Mouse (Mus musculus) splenic B cell, adult 2 months (primary cell): ENCODE data around the gene Insl6.

Source experiments
- DNase-seq: peaks from one replicate; pipeline ENCODE4 v3.0.0-alpha.2; 2011; ENCODE audit warnings: low read depth, low spot score
- H3K27me3 ChIP-seq: 2 replicates; pipeline ENCODE4 v1.6.1; 2012; ENCODE audit warnings: mild to moderate bottlenecking, low read length, moderate library complexity, mixed read lengths; ENCODE audit not compliant: control insufficient read depth, poor library complexity, insufficient read depth, severe bottlenecking
- H3K36me3 ChIP-seq: 2 replicates; pipeline ENCODE4 v1.6.1; 2012; ENCODE audit warnings: mild to moderate bottlenecking, low read length, moderate library complexity, mixed read lengths; ENCODE audit not compliant: control insufficient read depth, poor library complexity, insufficient read depth, severe bottlenecking

Gene Insl6

DNA sequence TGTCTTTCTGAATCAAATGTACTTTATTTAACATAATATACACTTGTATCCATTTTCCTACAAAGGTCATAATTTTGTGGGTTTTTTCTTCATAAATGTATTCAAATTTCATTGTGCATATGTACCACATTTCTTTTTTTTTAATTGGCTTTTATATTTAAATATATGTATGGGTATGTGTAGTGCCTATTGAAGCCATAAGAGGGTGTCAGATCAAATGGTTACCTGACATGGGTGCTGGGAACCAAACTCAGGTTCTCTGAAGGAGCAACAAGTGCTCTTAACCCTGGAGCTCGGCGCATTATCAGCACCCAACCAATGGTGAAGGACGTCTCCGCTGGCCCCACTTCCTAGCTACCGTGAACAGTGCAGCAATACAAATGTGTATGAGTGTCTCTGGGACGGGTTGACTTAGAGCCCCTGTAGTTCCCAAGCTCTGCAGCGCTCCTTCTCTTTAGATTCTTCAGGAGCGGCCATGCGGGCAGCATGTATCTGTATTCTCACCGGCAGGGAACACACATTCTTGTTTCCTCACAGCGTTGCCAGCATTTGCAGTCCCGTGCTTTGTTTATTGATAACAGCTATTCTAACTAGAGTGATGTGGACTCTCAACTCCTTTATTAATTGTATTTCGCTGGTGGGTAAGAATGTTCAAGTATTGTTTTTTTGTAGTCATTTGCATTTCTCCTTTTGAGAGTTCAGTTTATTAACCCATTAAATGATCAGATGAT, 1.8 kb upstream of the Insl6 start:
- Histone ChIP-seq H3K36me3 (no peaks in the 10 kb centered on the region), H3K27me3 (no peaks in the 10 kb centered on the region)
- no peak for DNase-seq

DNA sequence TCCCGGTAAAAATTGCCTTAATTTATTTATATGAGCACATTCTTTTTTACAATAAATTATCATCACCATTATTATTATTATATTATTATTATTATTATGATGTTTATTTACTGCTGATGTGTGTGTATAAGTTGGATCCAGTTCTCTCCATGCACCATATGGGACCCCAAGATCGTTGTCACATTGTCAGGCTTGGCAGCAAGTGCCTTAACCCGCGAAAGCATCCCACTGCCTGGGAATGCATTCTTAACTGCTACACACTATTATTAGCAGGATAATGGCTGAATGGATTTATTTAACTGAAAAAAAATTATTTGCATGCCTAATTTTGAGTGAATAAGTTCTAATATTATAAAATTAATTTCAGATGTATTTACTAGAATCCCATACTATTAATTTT, 1.2 kb upstream of the Insl6 start:
- no peak for DNase-seq
- H3K36me3 ChIP-seq, result no peaks in the 10 kb centered on the region
- no peaks in the 10 kb centered on the region for H3K27me3 ChIP-seq

DNA sequence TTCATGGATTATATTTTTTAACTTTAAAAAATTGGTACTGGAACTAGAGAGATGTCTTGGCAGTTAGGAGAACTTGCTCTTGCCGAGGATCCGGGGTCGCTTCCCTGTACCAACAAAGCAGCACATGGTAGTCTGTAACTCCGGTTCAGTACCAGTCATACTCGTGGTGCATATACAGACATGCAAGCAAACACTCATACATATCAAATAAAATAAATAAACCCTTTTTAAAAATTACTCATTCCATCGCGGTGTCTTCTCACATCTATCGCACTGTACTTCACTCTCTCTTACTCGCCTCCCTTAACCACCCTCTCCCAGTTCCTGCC, 660 bp upstream of the Insl6 start:
- Histone ChIP-seq H3K36me3 (no peaks in the 10 kb centered on the region), H3K27me3 (no peaks in the 10 kb centered on the region)
- DNase-seq, result no peak

DNA sequence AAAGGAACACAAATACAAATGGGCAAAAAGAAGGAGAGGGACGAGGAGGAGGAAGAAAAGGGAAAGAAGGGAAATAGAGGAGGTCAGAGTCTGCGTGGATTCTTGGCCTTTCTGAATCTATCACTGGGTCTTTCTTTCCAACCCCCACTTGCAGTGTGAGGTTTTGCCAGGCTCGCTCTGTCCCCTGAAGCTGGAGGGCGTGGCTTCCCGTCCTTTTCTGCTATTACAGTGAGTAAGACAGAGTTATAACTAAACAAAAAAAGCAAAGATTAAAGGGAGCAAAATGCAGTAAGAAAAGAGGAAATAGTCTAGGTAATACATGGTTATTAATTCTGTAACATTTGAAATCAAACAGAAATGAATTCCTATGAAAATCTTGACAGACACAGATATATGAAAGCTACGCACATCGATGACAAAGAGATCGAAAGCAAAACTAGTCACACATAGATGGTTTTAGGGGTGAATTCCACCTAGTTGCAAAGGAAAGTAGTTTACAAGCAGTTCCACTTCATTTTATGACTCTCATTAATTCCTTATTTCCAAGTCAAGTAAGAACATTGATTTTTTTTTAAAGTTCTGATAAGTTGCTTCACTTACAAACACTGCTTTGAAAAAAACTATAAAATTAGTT, 1.6 kb downstream of the Insl6 start:
- Histone ChIP-seq H3K27me3 (no peaks in the 10 kb centered on the region), H3K36me3 (no peaks in the 10 kb centered on the region)
- peak; percentile 65 for DNase-seq

DNA sequence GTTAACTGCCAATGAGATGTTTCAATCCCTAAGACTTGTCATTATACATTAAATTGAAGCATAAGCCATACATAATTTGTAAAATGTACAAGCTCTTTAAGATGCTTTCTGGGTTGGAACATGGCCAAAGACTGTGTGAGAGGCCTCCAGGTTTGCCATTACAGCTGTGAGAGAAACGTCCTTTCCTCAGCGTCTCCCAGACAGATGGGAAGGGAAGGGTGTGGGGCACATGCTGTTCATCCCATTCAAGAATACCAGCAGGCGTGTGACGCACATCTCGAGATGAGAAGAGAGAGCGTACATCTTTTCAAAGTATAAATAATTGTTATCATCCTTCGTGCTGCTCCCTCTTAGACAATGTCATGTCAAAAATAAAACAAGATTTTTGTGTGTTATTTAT, 12.5 kb downstream of the Insl6 start:
- Histone ChIP-seq H3K36me3 (peaks cover 8% of the 10 kb centered on the region; the same call in 1 of the 2 replicates), H3K27me3 (no peaks in the 10 kb centered on the region)
- no peak for DNase-seq

DNA sequence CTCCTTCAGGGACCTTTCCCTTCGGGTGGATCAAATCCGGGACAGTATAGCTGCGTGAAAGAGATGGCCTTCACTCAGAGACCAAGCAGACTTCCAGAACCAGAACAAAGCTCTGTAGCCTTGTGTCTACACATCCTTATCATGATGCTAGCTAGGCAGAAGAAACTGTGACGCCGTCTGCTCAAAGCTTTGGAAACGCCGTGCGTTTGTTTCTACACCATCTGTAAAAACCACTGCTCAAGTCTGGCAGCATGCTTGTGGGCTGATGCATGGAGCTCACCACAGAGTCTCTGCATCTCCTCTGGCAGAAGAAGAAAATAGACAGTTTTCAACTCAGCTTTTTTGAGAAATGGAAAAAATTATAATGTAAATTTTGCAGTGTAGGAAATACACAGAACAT, 13.4 kb downstream of the Insl6 start:
- no peak for DNase-seq
- Histone ChIP-seq H3K27me3 (no peaks in the 10 kb centered on the region), H3K36me3 (peaks cover 8% of the 10 kb centered on the region; the same call in 1 of the 2 replicates)

DNA sequence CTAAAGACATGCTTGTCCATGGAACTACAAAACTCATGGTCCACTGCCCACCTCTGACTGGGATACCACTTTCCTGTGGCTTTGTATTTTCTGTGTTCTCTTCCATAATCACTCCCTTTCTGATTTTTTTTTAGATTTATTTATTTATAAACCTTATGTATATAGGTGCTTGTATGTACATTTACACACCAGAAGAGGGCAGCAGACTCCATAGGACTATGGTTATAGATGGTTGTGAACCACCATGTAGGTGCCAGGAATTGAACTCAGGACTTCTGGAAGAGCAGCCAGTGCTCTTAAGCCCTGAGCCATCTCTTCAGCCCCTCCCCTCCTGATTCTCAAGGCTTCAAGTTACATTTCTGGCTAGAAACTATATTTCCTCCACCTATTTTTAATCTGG, 16.3 kb downstream of the Insl6 start:
- DNase-seq, result peak; percentile 31
- no peaks in the 10 kb centered on the region for H3K27me3 ChIP-seq
- peaks cover 9% of the 10 kb centered on the region; the same call in 1 of the 2 replicates for H3K36me3 ChIP-seq

DNA sequence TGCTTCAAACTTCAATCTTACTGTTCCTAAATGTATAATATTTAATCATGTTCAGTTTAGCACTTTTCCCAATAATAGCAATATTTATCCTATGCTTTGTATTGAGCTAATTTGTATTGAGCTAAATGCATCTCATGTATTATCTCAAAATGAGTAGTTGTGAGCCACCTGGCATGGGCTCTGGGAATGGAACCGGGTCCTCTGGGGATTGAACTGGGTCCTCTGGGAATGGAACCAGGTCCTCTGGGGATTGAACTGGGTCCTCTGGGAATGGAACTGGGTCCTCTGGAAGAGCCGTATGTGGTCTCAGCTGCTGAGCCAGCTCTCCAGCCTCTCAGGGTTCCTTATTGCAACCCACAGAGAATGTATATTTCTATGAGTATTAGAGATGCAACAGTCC, 23.0 kb downstream of the Insl6 start:
- DNase-seq, result no peak
- Histone ChIP-seq H3K27me3 (no peaks in the 10 kb centered on the region), H3K36me3 (peaks cover 14% of the 10 kb centered on the region)

DNA sequence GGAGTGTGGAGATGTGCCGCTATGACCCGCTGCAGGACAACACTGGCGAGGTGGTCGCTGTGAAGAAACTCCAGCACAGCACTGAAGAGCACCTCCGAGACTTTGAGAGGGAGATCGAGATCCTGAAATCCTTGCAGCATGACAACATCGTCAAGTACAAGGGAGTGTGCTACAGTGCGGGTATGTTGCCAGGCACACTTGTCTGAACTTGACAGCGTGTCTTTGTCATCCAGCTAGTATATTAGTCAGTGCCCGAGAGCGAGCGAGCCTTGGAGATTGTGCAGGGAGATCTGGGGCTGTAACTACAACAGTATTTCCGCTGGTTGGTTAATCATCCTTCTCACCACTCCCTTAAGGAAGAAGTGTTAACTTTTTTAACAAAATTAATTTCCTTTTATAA, 24.2 kb downstream of the Insl6 start:
- no peak for DNase-seq
- Histone ChIP-seq H3K27me3 (no peaks in the 10 kb centered on the region), H3K36me3 (peaks cover 15% of the 10 kb centered on the region)

DNA sequence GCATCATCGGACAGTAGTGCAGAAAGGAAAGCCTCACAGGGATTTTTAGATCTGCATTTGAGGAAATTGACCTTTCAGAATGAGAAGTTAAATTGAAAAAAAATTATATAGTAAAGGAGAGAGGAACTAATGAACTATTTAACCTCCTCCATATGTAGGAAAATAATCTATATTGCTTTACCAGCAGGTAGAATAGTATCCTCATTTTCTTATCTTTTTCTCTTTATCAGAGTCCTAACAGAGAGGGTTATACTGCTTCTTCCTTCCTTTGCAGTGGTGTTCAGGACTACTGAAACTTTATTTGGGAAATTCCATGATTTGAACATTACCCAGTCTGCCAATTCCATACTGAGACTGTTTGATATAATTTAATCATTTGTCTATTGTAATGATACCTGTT, 27.8 kb downstream of the Insl6 start:
- Histone ChIP-seq H3K36me3 (peaks cover 18% of the 10 kb centered on the region), H3K27me3 (no peaks in the 10 kb centered on the region)
- no peak for DNase-seq

DNA sequence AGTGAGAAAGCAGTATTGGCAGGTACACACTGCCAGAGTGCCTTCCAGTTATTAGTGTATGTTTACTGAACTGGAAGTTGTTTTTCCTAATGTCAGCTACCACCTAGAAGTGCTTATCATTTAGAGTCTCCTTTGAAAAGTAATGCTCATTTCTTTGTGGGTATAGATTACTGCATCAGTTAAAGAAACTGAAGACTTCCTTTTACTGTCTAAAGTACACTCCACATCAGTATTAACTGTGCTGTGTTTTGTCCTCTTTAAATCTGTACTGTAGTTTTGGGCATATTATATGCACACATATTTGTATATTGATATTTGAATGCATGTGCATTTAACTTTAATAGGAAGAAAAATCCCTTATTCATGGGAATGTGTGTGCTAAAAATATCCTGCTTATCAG, 29.0 kb downstream of the Insl6 start:
- Histone ChIP-seq H3K27me3 (no peaks in the 10 kb centered on the region), H3K36me3 (peaks cover 17% of the 10 kb centered on the region)
- DNase-seq, result no peak

DNA sequence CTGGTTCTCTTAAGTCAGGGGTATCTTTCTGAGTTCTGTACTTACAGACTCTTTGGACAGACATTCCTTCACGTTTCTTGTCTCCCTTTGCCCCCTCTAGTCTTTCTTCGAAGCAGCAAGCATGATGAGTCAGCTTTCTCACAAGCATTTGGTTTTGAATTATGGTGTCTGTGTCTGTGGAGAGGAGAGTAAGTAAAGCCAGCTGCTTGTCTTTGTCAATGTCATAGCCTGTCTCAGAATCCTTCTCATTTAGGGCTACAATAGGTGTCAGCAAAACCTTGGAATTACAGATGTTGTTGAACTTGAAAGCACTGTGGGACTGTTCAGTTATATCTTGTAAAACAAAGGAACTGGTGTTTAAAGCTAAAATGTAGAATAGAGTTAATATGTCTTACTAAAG, 30.4 kb downstream of the Insl6 start:
- H3K36me3 ChIP-seq, result peaks cover 13% of the 10 kb centered on the region
- H3K27me3 ChIP-seq, result no peaks in the 10 kb centered on the region
- no peak for DNase-seq

DNA sequence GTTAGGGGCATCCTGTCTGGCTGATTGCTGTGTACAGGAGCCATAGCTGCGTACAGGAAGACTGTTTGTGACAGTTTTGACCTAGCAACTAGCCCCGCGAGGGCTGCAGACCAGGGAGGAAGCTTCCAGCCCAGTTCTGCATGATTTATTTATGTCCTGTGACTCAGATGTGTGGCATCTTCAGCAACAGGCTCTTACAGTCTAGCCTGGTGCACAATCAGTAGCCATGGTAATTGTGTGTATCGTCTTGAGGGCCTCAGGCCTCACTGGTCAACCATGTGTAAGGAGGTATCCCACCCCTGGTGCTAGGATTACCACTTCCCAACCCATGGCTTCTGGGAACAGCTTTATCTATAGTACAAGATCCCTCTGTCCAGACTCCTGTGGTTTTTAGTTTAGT, 32.6 kb downstream of the Insl6 start:
- DNase-seq, result no peak
- peaks cover 16% of the 10 kb centered on the region for H3K36me3 ChIP-seq
- H3K27me3 ChIP-seq, result no peaks in the 10 kb centered on the region

DNA sequence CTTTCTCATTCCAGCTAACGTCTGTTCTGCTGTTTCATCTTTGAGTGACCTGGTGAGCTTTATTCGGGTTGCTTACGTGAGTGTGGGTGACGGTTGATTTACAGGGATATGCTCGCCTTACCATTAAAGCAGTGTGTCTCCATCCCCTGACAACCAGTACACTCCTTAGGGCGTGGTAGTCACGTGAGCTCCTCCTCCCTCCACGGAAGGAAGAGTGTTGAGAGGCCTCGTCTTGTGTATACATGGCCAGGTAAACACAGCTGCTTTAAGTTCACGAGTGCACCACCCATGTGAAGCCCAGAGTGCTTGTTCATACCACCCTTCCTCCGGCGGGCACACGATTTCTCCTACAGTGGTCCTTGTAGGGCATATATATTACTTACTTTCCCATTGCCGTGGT, 33.6 kb downstream of the Insl6 start:
- H3K27me3 ChIP-seq, result no peaks in the 10 kb centered on the region

DNA sequence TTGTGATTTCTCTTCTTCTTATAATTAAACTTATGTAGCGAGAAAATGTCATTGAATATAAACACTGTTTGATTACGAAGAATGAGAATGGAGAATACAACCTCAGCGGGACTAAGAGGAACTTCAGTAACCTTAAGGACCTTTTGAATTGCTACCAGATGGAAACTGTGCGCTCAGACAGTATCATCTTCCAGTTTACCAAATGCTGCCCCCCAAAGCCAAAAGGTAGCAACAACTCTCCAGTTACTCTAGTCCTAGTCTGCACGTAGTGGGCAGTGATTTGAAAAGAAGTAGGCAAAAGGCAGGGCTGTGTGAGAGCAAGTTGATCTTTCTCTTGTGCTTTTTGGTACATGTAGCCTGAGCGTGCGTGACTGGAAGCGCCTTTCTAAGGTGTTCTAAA, 37.3 kb downstream of the Insl6 start:
- H3K27me3 ChIP-seq, result no peaks in the 10 kb centered on the region
- peak; percentile 12 for DNase-seq

More for the DNA sequence above, 33.6 kb downstream of the Insl6 start:
- no peak for DNase-seq
- peaks cover 16% of the 10 kb centered on the region for H3K36me3 ChIP-seq

DNA sequence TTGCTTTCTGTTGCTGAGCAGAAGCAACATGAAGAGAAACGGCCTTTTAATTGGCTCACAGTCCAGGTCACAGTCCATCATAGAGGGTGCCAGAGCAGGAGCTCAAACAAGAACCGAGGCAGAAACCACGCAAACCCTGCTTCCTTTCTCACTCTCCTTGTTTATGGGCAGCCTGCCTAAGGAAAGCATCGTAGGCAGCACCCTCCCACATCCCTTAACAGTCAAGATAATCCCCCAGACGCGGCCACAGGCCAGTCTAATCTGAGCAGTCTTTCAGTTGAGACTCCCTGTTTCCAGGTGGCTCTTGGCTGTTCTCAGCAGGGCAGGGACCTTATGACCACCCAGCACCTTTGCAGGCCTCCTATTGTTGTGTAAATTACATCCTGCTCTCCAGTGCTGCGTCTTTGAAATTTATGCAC, 39.7 kb downstream of the Insl6 start:
- DNase-seq, result no peak
- Histone ChIP-seq H3K27me3 (no peaks in the 10 kb centered on the region), H3K36me3 (peaks cover 17% of the 10 kb centered on the region)

More for the DNA sequence above, 37.3 kb downstream of the Insl6 start:
- peaks cover 18% of the 10 kb centered on the region for H3K36me3 ChIP-seq
